Mouse (Mus musculus): ENCODE measurements around the gene Kcnc2.
"Not testable (repeated sequence)": the region's sequence is repeated elsewhere in the genome, so short reads cannot be mapped to it uniquely, and the experiment has no call there.

Kcnc2 gene

GRCm38 (mm10) chr10:112270887-112271802 is at the start of gene Kcnc2:
Gene Kcnc2, plus strand, starts transcription at chr10:112271121.
- DNase-seq (ENCODE audit: extremely low spot score, low read depth, low spot score), result no peak

- DNase-seq (ENCODE audit: extremely low spot score, low read depth, low spot score), result no peak
These were observed 43.8 kb upstream of the Kcnc2 start for GRCm38 (mm10) chr10:112227073-112227472.

- not testable (repeated sequence) for DNase-seq (ENCODE audit: extremely low spot score, low read depth, low spot score)
These were observed 41.7 kb upstream of the Kcnc2 start for GRCm38 (mm10) chr10:112229091-112229843.

- DNase-seq (ENCODE audit: extremely low spot score, low read depth, low spot score), result not testable (repeated sequence)
These were observed 38.2 kb upstream of the Kcnc2 start for GRCm38 (mm10) chr10:112232733-112233132.

GRCm38 (mm10) chr10:112235396-112235940 is 35.5 kb upstream of the Kcnc2 start:
- not testable (repeated sequence) for DNase-seq (ENCODE audit: extremely low spot score, low read depth, low spot score)

GRCm38 (mm10) chr10:112248273-112248672 is 22.6 kb upstream of the Kcnc2 start:
- DNase-seq (ENCODE audit: extremely low spot score, low read depth, low spot score), result no peak

GRCm38 (mm10) chr10:112263467-112263866 is 7.5 kb upstream of the Kcnc2 start:
- DNase-seq (ENCODE audit: extremely low spot score, low read depth, low spot score), result no peak

GRCm38 (mm10) chr10:112269481-112269880 is 1.4 kb upstream of the Kcnc2 start:
- DNase-seq (ENCODE audit: extremely low spot score, low read depth, low spot score), result no peak

GRCm38 (mm10) chr10:112269939-112270781 is 761 bp upstream of the Kcnc2 start:
- DNase-seq (ENCODE audit: extremely low spot score, low read depth, low spot score), result no peak

- DNase-seq (ENCODE audit: extremely low spot score, low read depth, low spot score), result no peak
These were observed 863 bp downstream of the Kcnc2 start for GRCm38 (mm10) chr10:112271803-112272165.

GRCm38 (mm10) chr10:112272171-112272570 is 1.2 kb downstream of the Kcnc2 start:
- no peak for DNase-seq (ENCODE audit: extremely low spot score, low read depth, low spot score)

GRCm38 (mm10) chr10:112277996-112278395 is 7.1 kb downstream of the Kcnc2 start:
- DNase-seq (ENCODE audit: extremely low spot score, low read depth, low spot score), result no peak

GRCm38 (mm10) chr10:112315136-112315535 is 44.2 kb downstream of the Kcnc2 start:
- DNase-seq (ENCODE audit: extremely low spot score, low read depth, low spot score), result no peak

- no peak for DNase-seq (ENCODE audit: extremely low spot score, low read depth, low spot score)
These were observed 46.9 kb downstream of the Kcnc2 start for GRCm38 (mm10) chr10:112317783-112318182.

- DNase-seq (ENCODE audit: extremely low spot score, low read depth, low spot score), result no peak
These were observed 86.9 kb downstream of the Kcnc2 start for GRCm38 (mm10) chr10:112357669-112358362.

- no peak for DNase-seq (ENCODE audit: extremely low spot score, low read depth, low spot score)
These were observed 87.4 kb downstream of the Kcnc2 start for GRCm38 (mm10) chr10:112358363-112358704.

GRCm38 (mm10) chr10:112360704-112361103 is 89.8 kb downstream of the Kcnc2 start:
- DNase-seq (ENCODE audit: extremely low spot score, low read depth, low spot score), result no peak

- DNase-seq (ENCODE audit: extremely low spot score, low read depth, low spot score), result no peak
These were observed 97.4 kb downstream of the Kcnc2 start for GRCm38 (mm10) chr10:112368369-112368768.

GRCm38 (mm10) chr10:112377163-112377562 is 106.2 kb downstream of the Kcnc2 start:
- DNase-seq (ENCODE audit: extremely low spot score, low read depth, low spot score), result no peak

GRCm38 (mm10) chr10:112378465-112378864 is 107.5 kb downstream of the Kcnc2 start:
- no peak for DNase-seq (ENCODE audit: extremely low spot score, low read depth, low spot score)
